Mouse (Mus musculus): ENCODE measurements around the gene Capn15. TPM values are rescaled to one million over a fixed set of nuclear protein-coding genes. Genes with fewer than 3 reads are reported as not detected.

Gene Capn15
- total RNA-seq (2021) = 10 to 100 TPM; 14.2 to 14.5 TPM
- long read RNA-seq, experiment 1, partial matches to known transcripts = 1 of 6 reads
- long read RNA-seq, experiment 1, other reads (novel, unspliced or antisense) = 5 of 6 reads
- long read RNA-seq, experiment 2, partial matches to known transcripts = 2 of 11 reads
- long read RNA-seq, experiment 2, other reads (novel, unspliced or antisense) = 9 of 11 reads

DNA sequence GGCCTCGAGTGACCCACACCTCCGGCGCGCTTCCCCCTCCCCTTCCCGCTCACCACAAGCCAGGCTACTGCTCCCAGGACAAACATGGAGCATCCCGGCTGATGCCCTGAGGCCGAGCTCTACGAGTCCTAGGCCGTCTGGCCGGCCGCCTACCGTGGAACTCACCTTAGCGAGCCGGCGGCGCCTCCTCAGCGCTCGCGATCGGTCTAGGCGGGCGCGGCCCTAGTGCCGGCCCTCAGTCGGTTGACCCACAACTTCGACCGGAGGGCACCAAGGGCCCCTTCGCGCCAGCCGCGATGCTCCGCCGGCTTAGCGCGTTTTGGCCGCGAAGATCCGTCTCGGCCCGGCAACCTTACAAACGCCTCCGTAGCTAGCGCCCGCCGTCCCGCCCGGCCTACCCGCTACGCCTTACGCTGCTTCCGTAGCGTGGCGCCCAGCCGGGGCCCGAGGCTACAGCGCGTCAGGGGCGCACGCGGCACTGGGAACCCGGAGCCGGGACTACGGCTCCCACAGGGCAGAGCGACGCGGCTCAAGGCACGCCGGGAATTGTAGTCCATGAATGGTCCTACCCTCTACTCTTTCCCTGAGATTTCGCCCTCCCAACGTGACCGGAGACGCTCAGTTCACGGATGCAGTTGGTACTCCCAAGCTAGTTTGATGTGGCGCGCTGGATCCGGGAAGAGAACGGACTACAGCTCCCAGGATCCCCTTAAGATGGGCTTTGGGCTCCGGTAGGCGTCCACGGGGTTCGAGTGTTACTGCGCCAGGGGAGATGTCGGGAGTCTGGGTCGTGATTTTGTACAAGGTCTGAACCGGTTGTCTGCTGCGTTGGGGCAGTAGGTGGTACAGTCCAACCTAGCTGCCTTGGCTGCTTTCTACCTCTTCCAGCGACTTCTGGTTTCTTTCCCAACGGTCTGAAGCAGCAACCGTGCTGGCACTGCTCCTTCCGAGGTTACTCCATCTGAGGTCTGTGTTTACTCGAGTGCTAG lies at the start of gene Capn15:
Gene Capn15 (minus strand): TSS at position 491 of the 989 bp plus-strand sequence.
- peak; percentile 86 to 92 for DNase-seq (ENCODE audit: low spot score in 2 of 2)

- no peak for DNase-seq (ENCODE audit: low spot score in 2 of 2)
These were observed 46.4 kb upstream of the Capn15 start for GRCm38 (mm10) chr17:26032037-26032436.

DNA sequence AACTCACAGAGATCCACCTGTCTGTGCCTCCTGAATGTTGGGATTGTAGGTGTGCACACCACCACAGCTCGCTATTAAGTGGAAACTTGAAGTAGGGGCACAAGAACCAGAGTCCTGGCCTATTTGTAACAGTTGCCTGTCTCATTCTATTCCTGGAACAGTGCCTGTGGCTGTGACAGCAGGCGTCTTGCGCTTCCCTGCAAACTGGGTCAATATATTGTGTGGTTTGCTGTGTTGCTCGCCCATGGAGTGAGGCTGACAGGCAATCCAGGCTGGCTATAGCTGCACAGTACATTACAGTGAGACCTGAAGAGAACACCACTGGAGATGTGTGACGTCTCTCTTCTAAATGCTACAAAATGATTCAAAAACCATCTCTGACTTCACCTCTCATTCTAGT lies 46.0 kb upstream of the Capn15 start:
- no peak for DNase-seq (ENCODE audit: low spot score in 2 of 2)

DNA sequence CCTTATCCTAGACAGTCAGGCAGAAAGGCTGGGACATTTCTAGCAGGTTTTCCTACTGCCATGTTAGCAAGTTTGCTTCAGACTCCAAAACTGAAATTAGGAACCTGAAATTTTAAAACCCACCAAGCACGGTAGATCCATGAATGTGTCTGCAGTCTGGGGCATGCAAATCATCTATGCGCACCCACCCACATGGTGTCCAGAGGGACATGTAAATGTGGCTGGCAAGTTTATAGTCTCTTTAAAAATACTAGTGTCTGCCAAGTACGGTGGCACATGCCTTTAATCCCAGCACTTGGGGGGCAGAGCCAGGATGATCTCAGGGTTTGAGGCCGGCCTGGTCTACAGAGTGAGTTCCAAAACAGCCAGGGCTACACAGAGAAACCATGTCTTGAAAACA lies 42.7 kb upstream of the Capn15 start:
- DNase-seq (ENCODE audit: low spot score in 2 of 2) = no peak

DNA sequence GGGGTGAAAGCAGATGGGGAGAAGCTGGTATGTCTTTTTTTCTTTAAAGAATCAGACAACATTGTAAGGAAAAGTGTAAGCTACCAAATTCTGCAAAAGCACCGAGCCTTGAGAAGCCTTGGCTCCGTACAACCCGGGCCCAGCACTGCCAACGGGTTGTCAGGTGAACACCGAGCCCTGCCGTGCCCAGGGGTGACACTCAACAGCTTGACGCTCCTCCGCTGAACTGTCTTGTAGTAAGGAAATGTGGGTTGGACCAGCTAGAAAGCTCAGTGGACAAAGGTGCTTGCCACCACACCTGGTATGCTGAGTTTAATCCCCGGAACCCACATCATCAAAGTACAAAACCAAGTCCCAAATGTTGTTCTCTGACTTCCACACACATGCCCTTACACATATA lies 39.1 kb upstream of the Capn15 start:
- no peak for DNase-seq (ENCODE audit: low spot score in 2 of 2)

DNA sequence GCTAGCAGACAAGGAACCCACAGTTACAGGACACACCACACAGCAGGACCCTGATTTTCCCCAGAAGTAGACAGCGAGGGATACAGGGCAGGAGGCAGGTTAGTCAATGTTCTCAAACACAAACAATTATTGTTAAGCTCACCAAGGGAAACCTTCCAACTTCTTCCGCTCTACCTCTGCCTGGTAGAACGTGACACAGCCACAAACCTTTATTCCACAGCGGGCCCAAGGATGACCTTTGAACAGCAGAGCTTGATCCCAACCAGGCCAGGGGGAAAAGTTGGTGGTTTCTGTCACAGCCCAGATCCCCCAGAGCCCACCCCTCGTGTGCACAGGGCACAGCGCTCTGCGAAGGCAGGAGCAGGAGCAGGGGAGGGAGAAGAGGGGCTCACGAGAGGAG lies 38.4 kb upstream of the Capn15 start:
- DNase-seq (ENCODE audit: low spot score in 2 of 2) = no peak

DNA sequence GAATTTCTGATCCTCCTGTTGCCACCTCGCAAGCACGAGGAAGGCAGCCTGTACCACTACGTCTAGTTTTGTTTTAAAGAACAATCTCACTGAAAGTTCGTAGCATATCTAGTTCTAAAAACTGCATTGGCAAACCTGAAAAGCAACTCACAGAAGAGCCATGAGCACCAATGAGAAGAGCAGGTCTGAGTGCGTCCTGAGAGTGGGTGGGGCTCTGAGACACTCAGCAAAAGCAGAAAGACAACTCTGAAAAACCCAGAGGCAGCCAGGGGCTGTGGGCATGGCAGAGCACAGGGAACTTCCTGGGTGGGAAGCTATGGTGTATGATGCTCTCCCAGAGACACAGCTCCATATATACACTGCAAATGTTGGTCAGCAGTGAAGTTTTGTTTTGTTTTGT lies 37.6 kb upstream of the Capn15 start:
- no peak for DNase-seq (ENCODE audit: low spot score in 2 of 2)

DNA sequence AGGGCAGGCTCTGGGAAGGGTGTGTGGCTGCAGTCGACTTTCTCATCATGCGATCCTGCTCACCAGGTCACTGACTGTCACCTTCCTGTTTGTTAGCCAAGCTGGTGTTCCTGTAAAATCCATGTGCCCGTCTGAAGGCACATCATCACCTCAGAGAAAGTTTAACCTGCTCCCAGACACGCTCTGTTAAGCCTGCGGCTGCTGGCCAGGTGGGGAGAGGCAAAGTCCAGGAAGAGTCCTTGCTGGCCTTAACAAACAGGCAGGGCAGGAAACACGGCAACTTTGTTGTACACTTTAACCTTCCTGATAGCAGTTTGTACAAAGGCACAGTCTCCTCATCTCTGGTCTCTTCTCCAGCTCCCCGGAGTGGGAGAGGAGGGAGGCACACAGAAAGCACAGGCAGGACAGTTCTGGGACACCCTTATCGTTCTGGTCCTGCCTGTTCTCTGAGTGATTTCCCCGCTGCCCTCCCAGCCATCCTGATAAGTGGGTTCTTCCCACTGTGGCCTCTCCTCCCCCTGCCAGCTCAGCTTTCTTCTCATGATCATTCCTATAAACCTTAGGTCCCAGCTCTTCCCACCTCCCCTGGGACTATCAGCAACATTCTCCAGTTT lies 36.2 kb upstream of the Capn15 start:
- no peak for DNase-seq (ENCODE audit: low spot score in 2 of 2)

GRCm38 (mm10) chr17:26020848-26021347 lies 35.3 kb upstream of the Capn15 start:
- DNase-seq (ENCODE audit: low spot score in 2 of 2) = no peak

GRCm38 (mm10) chr17:26018388-26018787 lies 32.8 kb upstream of the Capn15 start:
- DNase-seq (ENCODE audit: low spot score in 2 of 2) = no peak

- DNase-seq (ENCODE audit: low spot score in 2 of 2) = no peak
These were observed 32.4 kb upstream of the Capn15 start for GRCm38 (mm10) chr17:26017949-26018348.

- DNase-seq (ENCODE audit: low spot score in 2 of 2) = no peak
These were observed 31.4 kb upstream of the Capn15 start for GRCm38 (mm10) chr17:26017021-26017420.

DNA sequence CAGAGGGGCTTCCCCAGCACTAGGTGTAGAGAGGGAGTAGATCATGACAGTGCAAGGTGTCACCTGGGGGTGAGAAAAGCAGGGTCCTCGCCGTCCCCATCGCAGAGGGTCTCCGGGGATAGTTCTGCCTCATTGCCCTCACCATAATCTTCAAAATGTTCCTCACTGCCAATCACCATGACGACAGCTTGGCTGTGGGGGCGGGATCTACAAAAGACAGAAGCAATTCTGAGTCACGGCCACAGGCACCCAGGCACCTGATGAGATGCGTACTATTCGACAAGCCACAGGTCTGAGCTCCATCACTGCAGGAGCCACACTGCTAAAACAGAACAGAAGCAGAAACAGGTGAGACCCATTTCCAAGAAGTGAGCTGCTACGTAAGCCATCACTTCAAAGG lies 28.1 kb upstream of the Capn15 start:
- no peak for DNase-seq (ENCODE audit: low spot score in 2 of 2)

DNA sequence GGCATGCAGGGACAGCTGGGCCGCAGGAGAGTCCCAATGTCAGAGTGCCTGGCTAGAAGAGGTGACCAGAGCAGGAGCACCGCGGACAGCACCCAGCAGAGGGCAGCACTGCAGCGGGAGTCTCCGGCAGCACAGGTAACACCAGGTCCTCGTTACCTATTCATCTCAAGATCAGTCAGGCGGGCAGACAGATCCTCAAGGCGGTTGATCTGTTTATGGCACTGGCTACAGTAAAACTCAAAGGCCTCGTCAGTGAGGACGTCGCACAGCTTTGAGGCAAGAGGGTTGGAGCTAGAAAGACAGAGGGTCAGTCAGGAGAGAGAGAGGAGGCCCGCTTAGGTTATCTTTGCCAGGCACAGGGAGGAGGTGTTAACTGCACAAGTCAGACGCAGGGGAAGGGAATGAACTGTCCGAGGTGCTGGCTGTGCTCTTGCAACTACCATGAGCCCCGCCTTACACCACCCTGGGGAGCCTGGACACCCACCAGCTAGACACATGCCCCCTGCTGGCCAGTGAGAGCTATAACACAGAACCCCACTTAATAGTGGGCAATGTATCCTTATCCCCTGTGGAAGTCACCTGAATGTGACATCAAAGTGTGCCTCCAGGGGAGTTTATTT lies 26.4 kb upstream of the Capn15 start:
- DNase-seq (ENCODE audit: low spot score in 2 of 2) = peak; percentile 51 to 68

DNA sequence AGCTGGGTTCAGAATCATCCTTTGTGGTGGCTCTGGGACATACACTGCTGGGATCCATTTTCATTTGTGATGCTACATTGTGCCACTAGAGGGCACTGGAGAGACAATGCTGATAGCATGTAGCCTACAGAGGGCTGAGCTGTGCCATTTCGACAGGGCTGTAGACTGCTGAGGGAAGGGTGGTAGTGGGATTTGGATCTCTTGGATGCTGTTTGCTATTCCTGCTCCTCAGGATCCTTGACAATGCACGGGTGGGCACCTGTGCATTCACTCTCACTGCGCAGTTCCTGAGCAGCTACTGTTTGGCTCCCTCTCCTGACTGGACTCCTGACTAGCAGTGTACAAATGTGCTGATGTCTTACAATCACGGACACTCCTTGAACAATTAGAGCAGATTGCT lies 23.9 kb upstream of the Capn15 start:
- DNase-seq (ENCODE audit: low spot score in 2 of 2) = peak; percentile 50 to 69

DNA sequence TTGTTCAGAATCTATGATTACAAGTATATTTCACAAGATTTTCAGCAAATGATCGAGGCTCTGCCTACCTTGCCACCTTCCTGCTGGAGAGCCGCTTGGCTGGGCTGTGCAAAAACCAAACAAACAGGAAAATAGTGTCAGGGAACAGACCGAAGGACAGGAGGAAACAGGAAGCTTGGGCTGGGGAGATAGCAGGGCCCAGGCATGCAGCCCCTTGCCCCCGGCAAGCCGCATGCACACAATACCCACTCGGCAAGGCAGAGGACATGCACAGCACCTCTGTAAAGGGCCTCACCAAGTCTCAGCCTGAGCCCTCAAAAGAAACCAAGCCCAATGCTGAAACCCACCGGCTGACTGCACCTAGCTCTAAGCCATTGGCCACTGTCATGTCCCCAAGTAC lies 23.2 kb upstream of the Capn15 start:
- no peak for DNase-seq (ENCODE audit: low spot score in 2 of 2)

DNA sequence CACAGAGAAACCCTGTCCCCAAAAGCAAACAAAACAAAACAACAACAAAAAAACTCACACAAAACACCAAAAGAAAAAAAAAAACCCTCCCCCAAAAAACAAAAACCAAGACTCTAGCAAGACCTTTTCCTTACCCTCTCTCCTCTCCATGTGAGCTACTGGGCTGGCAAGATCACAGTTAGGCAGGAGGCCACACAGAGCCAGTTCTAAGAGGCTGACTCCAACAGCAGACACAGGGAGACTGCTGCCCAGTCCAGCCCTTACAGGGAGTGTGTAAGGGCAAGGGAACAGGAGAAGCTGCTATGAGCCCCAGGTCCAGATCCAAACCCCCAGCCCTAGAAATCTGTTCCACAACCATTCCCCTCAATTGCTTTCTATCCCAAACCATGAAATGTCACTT lies 22.7 kb upstream of the Capn15 start:
- DNase-seq (ENCODE audit: low spot score in 2 of 2) = no peak

- no peak for DNase-seq (ENCODE audit: low spot score in 2 of 2)
These were observed 22.1 kb upstream of the Capn15 start for GRCm38 (mm10) chr17:26007646-26008045.

DNA sequence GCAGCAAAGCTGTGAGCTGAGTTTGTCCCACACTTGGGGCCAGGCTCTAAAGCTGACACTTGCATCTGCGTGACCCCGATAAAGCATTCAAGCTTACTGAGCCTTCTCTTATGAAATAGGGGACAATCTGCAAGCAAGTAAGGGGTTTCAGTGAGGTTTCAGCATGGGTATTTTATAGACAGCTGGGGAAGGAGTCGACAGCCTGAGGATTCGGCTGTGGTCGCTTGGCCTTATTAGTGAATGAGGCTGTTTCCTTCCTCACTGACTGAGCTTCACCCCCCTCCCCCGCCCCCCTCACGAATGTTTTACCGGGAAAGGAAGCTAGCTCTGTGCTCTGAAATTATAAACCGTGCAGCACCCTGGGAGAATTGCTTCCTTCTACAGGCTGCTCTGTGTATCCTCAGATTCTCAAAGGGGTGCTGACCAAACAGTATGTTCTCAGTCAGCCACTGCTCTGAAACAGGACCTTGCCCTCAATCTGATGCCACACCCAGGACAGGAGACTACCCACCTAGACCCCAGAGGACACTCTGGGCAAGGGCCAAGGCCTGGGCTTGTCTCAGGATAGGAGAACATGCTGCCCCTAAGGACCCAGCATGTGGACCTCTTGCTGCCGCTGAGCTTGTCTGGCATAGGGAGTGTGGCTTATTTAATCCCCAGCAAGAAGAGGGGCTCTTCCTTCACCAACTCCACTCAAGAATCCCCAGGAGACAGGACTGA lies 20.3 kb upstream of the Capn15 start:
- DNase-seq (ENCODE audit: low spot score in 2 of 2) = no peak

DNA sequence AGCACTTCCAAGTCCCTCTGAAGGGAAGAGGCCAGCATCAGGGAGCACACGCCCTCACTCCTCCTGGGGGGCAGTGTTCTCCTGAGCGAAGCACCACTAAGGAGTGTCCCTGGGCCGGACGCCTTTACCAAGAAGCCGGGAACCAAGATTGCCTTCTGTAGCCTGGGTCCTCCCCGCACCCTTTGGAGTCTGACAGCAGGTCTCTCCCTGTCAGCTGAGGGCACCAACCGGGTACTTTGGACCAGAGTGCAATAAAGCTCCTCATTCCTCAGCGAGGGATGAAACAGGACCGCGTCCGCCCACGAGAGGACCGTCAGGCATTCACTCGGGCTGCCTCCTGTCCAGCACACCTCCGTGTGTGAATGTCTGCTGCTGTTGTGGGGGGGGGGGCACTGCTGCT lies 19.1 kb upstream of the Capn15 start:
- DNase-seq (ENCODE audit: low spot score in 2 of 2) = no peak

- DNase-seq (ENCODE audit: low spot score in 2 of 2) = no peak
These were observed 18.3 kb upstream of the Capn15 start for GRCm38 (mm10) chr17:26003864-26004263.

Measured in gastrocnemius, postnatal 4 days (tissue).